Mouse (Mus musculus) lung, postnatal 0 days (tissue): ENCODE measurements around the gene Tusc2. TPM values are rescaled to one million over a fixed set of nuclear protein-coding genes. Genes with fewer than 3 reads are reported as not detected.

Experiments used
- ATAC-seq: fragments of 200-750 bp; cut with Nextera tagmentation; 2 replicates; pipeline ENCODE4 v1.8.0; 2017; ENCODE audit warnings: moderate library complexity
- DNase-seq: peaks from one replicate; pipeline ENCODE4 v3.0.0-alpha.2; 2016; ENCODE audit warnings: low spot score
- H3K27ac ChIP-seq: fragments of 300-500 bp; sonication (generic); 2 replicates; pipeline ENCODE4 v1.5.1; 2014; ENCODE audit warnings: antibody characterized with exemption, mild to moderate bottlenecking, low read length, mixed read lengths
- H3K27me3 ChIP-seq: fragments of 300-500 bp; sonication (generic); replicated peaks from 2 replicates; pipeline ENCODE4 v1.6.1; 2014; ENCODE audit warnings: low read length, mixed read lengths; ENCODE audit not compliant: insufficient read depth
- H3K36me3 ChIP-seq: fragments of 300-500 bp; sonication (generic); 2 replicates; pipeline ENCODE4 v1.6.1; 2014; ENCODE audit warnings: low read length, mixed read lengths; ENCODE audit not compliant: insufficient read depth
- H3K4me1 ChIP-seq: fragments of 300-500 bp; sonication (generic); 2 replicates; pipeline ENCODE4 v1.6.1; 2014; ENCODE audit warnings: antibody characterized with exemption, low read depth, low read length, mixed read lengths; ENCODE audit not compliant: insufficient read depth
- H3K4me2 ChIP-seq: fragments of 300-500 bp; sonication (generic); replicated peaks from 2 replicates; pipeline ENCODE4 v1.6.1; 2014; ENCODE audit warnings: low read depth, mild to moderate bottlenecking, low read length, moderate library complexity, mixed read lengths
- H3K4me3 ChIP-seq: fragments of 300-500 bp; sonication (generic); 2 replicates; pipeline ENCODE4 v1.5.1; 2014; ENCODE audit warnings: low read depth, low read length
- H3K9ac ChIP-seq: fragments of 300-500 bp; sonication (generic); replicated peaks from 2 replicates; pipeline ENCODE4 v1.6.1; 2014; ENCODE audit warnings: low read depth, mild to moderate bottlenecking
- H3K9me3 ChIP-seq: fragments of 300-500 bp; sonication (generic); 2 replicates; pipeline ENCODE4 v1.6.1; 2016; ENCODE audit warnings: low read length, mixed read lengths
- CTCF ChIP-seq: IDR thresholded peaks from 2 replicates; pipeline ENCODE4 v1.5.1; 2016; ENCODE audit warnings: antibody characterized with exemption, mild to moderate bottlenecking
- EP300 ChIP-seq: IDR thresholded peaks from 2 replicates; pipeline ENCODE4 v1.6.1; 2016; ENCODE audit warnings: antibody characterized with exemption, mild to moderate bottlenecking, control low read depth
- WGBS: fragments of 180-500 bp; shearing (Covaris S2); extraction: QIAGEN DNeasy Blood & Tissue Kit; methylation state at CpG from one replicate; pipeline ENCODE4 v1.1.7; 2014; 5-methylcytosine and 5-hydroxymethylcytosine counted together
- polyA plus RNA-seq: library from polyadenylated mRNA; unstranded; fragments of >200 nt; fragmentation: Nextera tagmentation; extraction: Ambion mirVana; gene quantifications from 2 replicates; pipeline ENCODE4 v1.2.1, GENCODE M21; 2015

Gene Tusc2
- polyA plus RNA-seq, 1 experiment from 2014 or later: 41.5 TPM

- H3K36me3 ChIP-seq: peaks cover 23% of the 10 kb centered on the region
- no peak overlapping the region for H3K4me3 ChIP-seq
- no peaks in the 10 kb centered on the region for H3K27me3 ChIP-seq
- H3K4me2 ChIP-seq: no peak overlapping the region
- 77% methylated on average over 8 of the region's 8 CpGs for whole genome bisulfite sequencing
- no peaks in the 10 kb centered on the region for H3K9me3 ChIP-seq
- TF ChIP-seq EP300 (no peak), CTCF (no peak)
- no peak overlapping the region for H3K9ac ChIP-seq
- no peak overlapping the region for H3K27ac ChIP-seq
- H3K4me1 ChIP-seq: 0 out of 2 replicates have a peak, but pooled peaks cover 6% of the 10 kb centered on the region
- DNase-seq (no peak), ATAC-seq (no peak)
Observed at GRCm38 (mm10) chr9:107594281-107595062, 31.4 kb downstream of the Tusc2 start.

DNA sequence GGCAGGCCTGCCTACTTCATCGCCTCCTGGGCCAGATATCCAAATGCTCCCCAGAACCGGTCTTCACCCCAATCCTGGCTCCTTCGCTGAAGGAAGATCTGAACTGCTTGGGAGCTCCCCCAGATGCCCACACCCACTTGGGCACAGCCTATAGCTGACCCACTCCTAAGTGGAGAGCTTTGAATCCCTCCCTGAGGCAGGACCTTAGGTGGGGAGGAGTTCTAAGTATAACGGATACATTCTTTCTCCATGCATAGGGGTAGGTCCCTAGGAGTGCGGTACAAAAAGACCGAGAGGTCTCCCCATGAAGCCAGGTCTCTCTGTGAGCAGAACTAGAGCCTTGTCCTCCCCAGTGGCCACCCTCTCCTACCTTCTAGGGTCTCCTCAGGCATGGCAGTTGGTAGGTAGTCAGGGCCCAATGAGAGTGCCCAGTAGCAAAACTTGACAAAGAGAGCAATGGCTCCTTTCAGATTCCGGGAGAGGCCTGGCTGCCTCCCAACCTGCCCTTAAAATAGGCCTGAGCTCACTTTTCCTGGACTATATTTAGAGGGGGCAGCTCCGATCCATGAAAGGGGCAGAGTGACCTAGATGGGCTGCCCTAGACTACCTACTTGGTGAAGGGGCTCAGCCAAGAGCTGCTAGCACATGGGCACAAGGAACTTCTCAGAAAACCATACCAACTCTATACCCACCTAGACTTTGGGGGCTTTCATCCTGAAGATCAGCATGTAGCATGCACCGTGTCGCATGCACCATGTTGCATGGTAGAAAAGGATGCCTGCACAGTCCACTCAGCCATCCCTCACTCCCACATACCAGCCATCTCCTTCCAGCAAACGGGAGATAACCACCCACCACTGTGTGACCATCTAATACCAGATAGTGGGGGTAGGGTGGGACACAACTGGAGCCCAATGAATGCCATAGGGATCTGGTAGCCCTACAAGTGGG, 33.8 kb downstream of the Tusc2 start:
- Histone ChIP-seq H3K4me2 (no peak overlapping the region), H3K27me3 (no peaks in the 10 kb centered on the region), H3K4me1 (0 out of 2 replicates have a peak, but pooled peaks cover 3% of the 10 kb centered on the region), H3K9me3 (no peaks in the 10 kb centered on the region), H3K36me3 (peaks cover 12% of the 10 kb centered on the region; the same call in 1 of the 2 replicates), H3K27ac (no peak overlapping the region), H3K9ac (no peak overlapping the region), H3K4me3 (no peak overlapping the region)
- ATAC-seq: peak; percentile 25
- DNase-seq: no peak
- TF ChIP-seq EP300 (no peak), CTCF (no peak)
- WGBS: 78% methylated on average over 11 of the region's 11 CpGs

GRCm38 (mm10) chr9:107598385-107598784, 35.3 kb downstream of the Tusc2 start:
- 0 out of 2 replicates have a peak, but pooled peaks cover 3% of the 10 kb centered on the region for H3K4me1 ChIP-seq
- WGBS: 65% methylated on average over 5 of the region's 5 CpGs
- H3K9me3 ChIP-seq: no peaks in the 10 kb centered on the region
- no peak overlapping the region for H3K4me2 ChIP-seq
- no peaks in the 10 kb centered on the region for H3K36me3 ChIP-seq
- H3K27ac ChIP-seq: no peak overlapping the region
- no peak overlapping the region for H3K4me3 ChIP-seq
- H3K9ac ChIP-seq: no peak overlapping the region
- TF ChIP-seq CTCF (no peak), EP300 (no peak)
- no peak for DNase-seq
- no peaks in the 10 kb centered on the region for H3K27me3 ChIP-seq
- ATAC-seq: no peak

- no peak for TF ChIP-seq CTCF
- no peak for TF ChIP-seq EP300
- Histone ChIP-seq H3K27ac (no peak overlapping the region), H3K4me3 (no peak overlapping the region), H3K36me3 (no peaks in the 10 kb centered on the region), H3K27me3 (no peaks in the 10 kb centered on the region), H3K9ac (no peak overlapping the region), H3K4me1 (0 out of 2 replicates have a peak, but pooled peaks cover 3% of the 10 kb centered on the region), H3K4me2 (no peak overlapping the region), H3K9me3 (no peaks in the 10 kb centered on the region)
- WGBS: 81% methylated on average over 9 of the region's 9 CpGs
- DNase-seq (no peak), ATAC-seq (no peak)
Observed at GRCm38 (mm10) chr9:107599433-107599832, 36.4 kb downstream of the Tusc2 start.

DNA sequence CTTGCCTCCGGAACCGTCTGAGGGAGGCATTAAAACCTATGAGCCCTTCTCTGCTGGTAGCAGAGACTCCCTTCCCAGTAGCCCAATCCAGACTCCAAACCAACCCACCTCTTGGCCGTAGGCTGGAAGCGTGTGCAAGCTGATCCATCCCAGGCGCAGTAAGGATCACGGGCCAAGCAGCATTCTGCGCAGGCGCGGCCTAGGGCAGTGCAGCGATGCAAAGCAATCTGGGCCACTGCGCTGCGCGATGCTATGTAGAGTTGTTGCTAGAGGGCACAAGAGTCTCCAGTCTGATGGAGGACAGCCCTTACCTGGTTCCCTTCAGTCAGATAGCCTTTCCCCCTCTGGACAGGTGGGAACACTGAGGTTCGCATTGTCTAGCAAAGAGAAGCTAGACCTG, 36.8 kb downstream of the Tusc2 start:
- no peak overlapping the region for H3K4me2 ChIP-seq
- 0 out of 2 replicates have a peak, but pooled peaks cover 3% of the 10 kb centered on the region for H3K4me1 ChIP-seq
- 62% methylated on average over 14 of the region's 14 CpGs for WGBS
- H3K27me3 ChIP-seq: no peaks in the 10 kb centered on the region
- H3K36me3 ChIP-seq: no peaks in the 10 kb centered on the region
- TF ChIP-seq EP300 (no peak), CTCF (no peak; the same call in 1 of the 2 replicates)
- no peak overlapping the region for H3K9ac ChIP-seq
- DNase-seq: no peak
- H3K27ac ChIP-seq: no peak overlapping the region
- no peak overlapping the region for H3K4me3 ChIP-seq
- no peaks in the 10 kb centered on the region for H3K9me3 ChIP-seq
- no peak for ATAC-seq

GRCm38 (mm10) chr9:107600745-107601144, 37.7 kb downstream of the Tusc2 start:
- Histone ChIP-seq H3K27me3 (no peaks in the 10 kb centered on the region), H3K4me1 (0 out of 2 replicates have a peak, but pooled peaks cover 3% of the 10 kb centered on the region), H3K4me2 (no peak overlapping the region), H3K36me3 (no peaks in the 10 kb centered on the region), H3K9ac (no peak overlapping the region), H3K9me3 (no peaks in the 10 kb centered on the region), H3K4me3 (no peak overlapping the region), H3K27ac (no peak overlapping the region)
- 70% methylated on average over 12 of the region's 12 CpGs for WGBS
- ATAC-seq (no peak), DNase-seq (no peak)
- TF ChIP-seq CTCF (peak; percentile 49), EP300 (no peak)
